Mouse (Mus musculus) liver, embryonic 13.5 days (tissue): ENCODE data around the gene Rnf144a. TPM values are rescaled to one million over a fixed set of nuclear protein-coding genes. Genes with fewer than 3 reads are reported as not detected.

ENCODE experiments used
- ATAC-seq: fragments of 200-750 bp; cut with Nextera tagmentation; 2 replicates; pipeline ENCODE4 v1.8.0; 2017; ENCODE audit warnings: low read depth, mild to moderate bottlenecking, moderate number of reproducible peaks, moderate library complexity
- DNase-seq: peaks from one replicate; pipeline ENCODE4 v3.0.0; 2022
- H3K27ac ChIP-seq: fragments of 300-500 bp; sonication (generic); 2 replicates; pipeline ENCODE4 v1.5.1; 2015; ENCODE audit warnings: moderate library complexity, mild to moderate bottlenecking, inconsistent platforms
- H3K27me3 ChIP-seq: fragments of 300-500 bp; sonication (generic); 2 replicates; pipeline ENCODE4 v1.6.1; 2015; ENCODE audit warnings: mild to moderate bottlenecking, inconsistent platforms
- H3K36me3 ChIP-seq: fragments of 300-500 bp; sonication (generic); 2 replicates; pipeline ENCODE4 v1.6.1; 2015; ENCODE audit warnings: mild to moderate bottlenecking, inconsistent platforms
- H3K4me1 ChIP-seq: fragments of 300-500 bp; sonication (generic); replicated peaks from 2 replicates; pipeline ENCODE4 v1.6.1; 2015; ENCODE audit warnings: inconsistent platforms
- H3K4me2 ChIP-seq: fragments of 300-500 bp; sonication (generic); 2 replicates; pipeline ENCODE4 v1.6.1; 2015; ENCODE audit warnings: inconsistent platforms, mild to moderate bottlenecking, moderate library complexity
- H3K4me3 ChIP-seq: fragments of 300-500 bp; sonication (generic); replicated peaks from 2 replicates; pipeline ENCODE4 v1.5.1; 2015; ENCODE audit warnings: mild to moderate bottlenecking, inconsistent platforms
- H3K9ac ChIP-seq: fragments of 300-500 bp; sonication (generic); 2 replicates; pipeline ENCODE4 v1.6.1; 2015; ENCODE audit warnings: mild to moderate bottlenecking, inconsistent platforms
- H3K9me3 ChIP-seq: fragments of 300-500 bp; sonication (generic); replicated peaks from 2 replicates; pipeline ENCODE4 v1.6.1; 2016; ENCODE audit warnings: inconsistent platforms
- WGBS: fragments of 180-500 bp; shearing (Covaris S2); methylation state at CpG from one replicate; pipeline ENCODE4 v1.1.7; 2015; ENCODE audit not compliant: insufficient replicate concordance; 5-methylcytosine and 5-hydroxymethylcytosine counted together
- polyA plus RNA-seq: library from polyadenylated mRNA; unstranded; fragments of >200 nt; fragmentation: Nextera tagmentation; extraction: Ambion mirVana; gene quantifications from 2 replicates; pipeline ENCODE4 v1.2.1, GENCODE M21; 2015

The Rnf144a gene
- polyA plus RNA-seq, 1 experiment from 2014 or later = 1.6 TPM

DNA sequence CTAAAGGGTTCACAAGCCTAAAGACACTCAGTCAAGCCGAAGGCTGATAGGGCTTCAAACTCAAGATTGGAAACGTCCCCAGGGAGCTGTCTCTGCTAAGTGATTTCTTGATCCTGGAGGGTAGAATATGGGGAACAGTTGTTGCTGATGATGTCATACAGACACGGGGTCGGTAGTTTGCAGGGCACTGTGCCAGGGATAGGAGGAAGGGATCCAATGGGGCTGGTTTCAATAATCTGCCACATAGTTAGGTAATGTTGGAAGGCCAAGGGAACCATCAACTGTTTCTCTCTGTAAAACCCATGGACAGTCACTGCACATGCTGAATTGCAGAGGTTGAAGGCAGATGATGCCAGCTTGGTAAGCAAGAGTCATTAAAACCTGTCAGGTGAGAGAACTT, 73.0 kb downstream of the Rnf144a start:
- Histone ChIP-seq H3K4me1 (no peaks in the 10 kb centered on the region), H3K9ac (no peak overlapping the region), H3K9me3 (no peaks in the 10 kb centered on the region), H3K27me3 (no peaks in the 10 kb centered on the region), H3K27ac (no peak overlapping the region), H3K4me2 (no peak overlapping the region), H3K4me3 (no peak overlapping the region), H3K36me3 (no peaks in the 10 kb centered on the region)
- ATAC-seq (no peak), DNase-seq (no peak)
- WGBS = 49% methylated on average over 4 of the region's 4 CpGs

DNA sequence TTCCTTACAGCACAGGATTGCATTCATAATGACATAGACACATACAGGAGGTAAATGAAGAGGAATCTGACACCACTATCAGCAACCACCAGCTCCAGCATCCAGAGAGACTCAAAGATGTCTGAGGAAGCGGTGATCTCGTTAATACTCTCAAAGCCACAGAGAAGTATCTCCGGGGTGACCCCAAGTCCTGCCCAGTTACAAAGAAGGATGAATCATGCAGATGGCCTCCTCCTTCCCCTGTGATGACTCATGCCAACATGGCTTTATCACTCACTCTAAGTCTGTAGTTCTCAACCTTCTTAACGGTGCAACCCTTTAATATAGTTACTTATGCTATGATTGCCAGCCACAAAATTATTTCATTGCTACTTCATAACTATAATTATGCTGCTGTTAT, 74.4 kb downstream of the Rnf144a start:
- H3K9me3 ChIP-seq = no peaks in the 10 kb centered on the region
- DNase-seq (no peak), ATAC-seq (no peak)
- no peak overlapping the region for H3K4me3 ChIP-seq
- no peaks in the 10 kb centered on the region for H3K4me1 ChIP-seq
- H3K9ac ChIP-seq = no peak overlapping the region
- no peak overlapping the region for H3K27ac ChIP-seq
- H3K4me2 ChIP-seq = no peak overlapping the region
- no peaks in the 10 kb centered on the region for H3K27me3 ChIP-seq
- WGBS = 57% methylated on average over 4 of the region's 4 CpGs
- H3K36me3 ChIP-seq = no peaks in the 10 kb centered on the region

DNA sequence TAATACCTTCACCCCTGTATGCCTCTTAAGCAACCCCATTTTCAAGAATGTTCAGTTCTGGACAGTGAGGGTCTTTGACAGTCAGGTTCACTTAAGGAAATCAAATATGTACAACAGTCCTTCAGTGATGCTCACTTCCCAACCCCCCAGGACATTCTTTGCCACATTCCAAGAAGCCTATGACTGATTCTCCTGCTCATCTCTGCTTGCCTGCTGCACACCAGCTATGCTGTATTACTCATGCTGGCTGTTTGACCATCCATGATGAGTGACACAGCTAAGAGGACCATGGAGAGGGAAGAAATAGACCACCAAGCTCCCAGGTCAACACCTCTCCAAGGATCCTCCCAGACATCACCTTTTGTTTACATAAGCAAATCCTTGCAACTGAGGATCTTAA, 75.2 kb downstream of the Rnf144a start:
- Histone ChIP-seq H3K4me1 (no peaks in the 10 kb centered on the region), H3K4me3 (no peak overlapping the region), H3K27ac (no peak overlapping the region), H3K9ac (no peak overlapping the region), H3K36me3 (no peaks in the 10 kb centered on the region), H3K27me3 (no peaks in the 10 kb centered on the region), H3K9me3 (no peaks in the 10 kb centered on the region), H3K4me2 (no peak overlapping the region)
- no peak for ATAC-seq
- no peak for DNase-seq

DNA sequence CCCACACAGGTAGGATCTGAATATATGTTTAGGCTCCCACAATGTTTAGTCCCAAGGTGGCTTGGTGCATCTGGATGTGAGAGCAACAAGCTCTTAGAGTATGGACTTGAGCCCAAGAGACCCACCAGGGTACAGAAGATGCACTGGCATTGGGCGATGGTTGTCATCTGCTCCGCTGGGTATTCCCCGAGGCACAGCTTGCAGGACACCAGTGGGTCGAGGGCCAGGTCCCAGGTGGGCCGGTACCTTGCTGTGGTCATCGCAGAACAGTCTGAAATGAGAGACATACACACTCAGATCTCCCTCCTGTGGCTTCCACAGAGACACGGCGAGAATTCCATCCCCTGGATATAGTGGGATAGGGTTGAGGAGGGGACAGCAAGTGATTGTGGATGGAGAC, 75.9 kb downstream of the Rnf144a start:
- Histone ChIP-seq H3K36me3 (no peaks in the 10 kb centered on the region), H3K4me3 (no peak overlapping the region), H3K4me1 (no peaks in the 10 kb centered on the region), H3K9ac (no peak overlapping the region), H3K27me3 (no peaks in the 10 kb centered on the region), H3K9me3 (no peaks in the 10 kb centered on the region), H3K4me2 (no peak overlapping the region), H3K27ac (no peak overlapping the region)
- DNase-seq = no peak
- WGBS = 69% methylated on average over 8 of the region's 8 CpGs
- ATAC-seq = no peak

DNA sequence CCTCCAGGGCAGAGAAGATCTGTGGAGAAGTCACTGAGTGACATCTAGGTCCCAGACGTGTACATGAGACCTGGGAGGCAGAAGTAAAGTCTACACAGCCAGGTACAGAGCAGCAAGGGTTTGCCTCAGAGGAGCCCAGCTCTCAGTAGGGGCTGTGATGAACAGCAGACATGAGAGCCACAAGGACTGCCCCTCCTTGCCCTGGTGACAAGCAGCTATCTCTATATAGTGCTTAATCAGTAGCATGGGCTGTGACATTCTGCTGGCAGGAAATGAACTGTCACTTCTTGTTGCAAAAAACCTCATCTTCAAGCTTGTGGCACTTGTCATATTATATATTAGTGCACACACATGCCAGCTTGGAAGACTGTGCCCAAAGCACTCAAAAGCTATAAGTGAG, 81.4 kb downstream of the Rnf144a start:
- Histone ChIP-seq H3K27ac (no peak overlapping the region), H3K36me3 (no peaks in the 10 kb centered on the region), H3K9ac (no peak overlapping the region), H3K4me1 (no peaks in the 10 kb centered on the region), H3K4me3 (no peak overlapping the region), H3K4me2 (no peak overlapping the region), H3K9me3 (no peaks in the 10 kb centered on the region), H3K27me3 (no peaks in the 10 kb centered on the region)
- DNase-seq (no peak), ATAC-seq (no peak)
- 28% methylated on average over 1 of the region's 1 CpGs for WGBS

DNA sequence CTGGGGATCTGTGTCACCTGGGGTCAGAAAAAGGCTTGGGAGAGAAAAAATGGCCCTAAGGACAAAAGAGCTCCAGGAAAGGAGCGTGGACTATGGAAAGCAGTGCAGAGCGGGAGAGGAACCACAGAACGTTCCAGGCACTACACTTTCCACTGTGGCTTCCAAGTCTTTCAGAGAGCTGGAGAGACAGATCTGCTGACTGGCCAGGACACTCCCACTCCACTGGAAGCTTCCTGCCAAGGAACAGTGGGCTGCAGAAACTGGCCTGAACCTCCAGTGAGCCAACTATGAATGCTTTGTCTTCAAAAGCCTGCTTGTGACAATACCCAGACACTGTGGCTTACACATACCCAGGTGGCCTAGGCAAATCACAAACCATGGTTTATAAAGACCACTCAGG, 84.0 kb downstream of the Rnf144a start:
- ATAC-seq (no peak), DNase-seq (no peak)
- Histone ChIP-seq H3K9me3 (no peaks in the 10 kb centered on the region), H3K36me3 (no peaks in the 10 kb centered on the region), H3K4me2 (no peak overlapping the region), H3K4me3 (no peak overlapping the region), H3K4me1 (no peaks in the 10 kb centered on the region), H3K9ac (no peak overlapping the region), H3K27ac (no peak overlapping the region), H3K27me3 (no peaks in the 10 kb centered on the region)
- WGBS = 70% methylated on average over 3 of the region's 3 CpGs

DNA sequence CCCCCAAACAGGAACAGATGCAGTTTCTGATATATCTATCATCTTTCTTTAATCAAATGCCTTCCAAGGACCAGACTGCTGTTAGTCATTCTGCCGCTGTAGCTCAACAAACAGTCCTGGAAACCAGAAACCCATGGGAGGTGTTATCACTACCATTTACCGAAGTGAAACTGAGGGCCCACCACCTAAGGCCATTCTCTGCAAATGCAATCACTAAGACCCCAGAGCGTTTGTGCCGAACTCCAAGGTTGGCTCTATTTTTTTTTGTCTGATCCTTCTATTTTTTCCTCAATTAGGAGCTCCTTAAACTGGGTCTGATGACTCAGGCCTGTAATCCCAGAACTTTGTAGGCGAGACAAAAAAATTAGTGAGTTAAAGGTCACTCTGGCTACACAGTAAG, 85.3 kb downstream of the Rnf144a start:
- 60% methylated on average over 5 of the region's 5 CpGs for WGBS
- Histone ChIP-seq H3K9me3 (no peaks in the 10 kb centered on the region), H3K4me3 (no peak overlapping the region), H3K27ac (no peak overlapping the region), H3K36me3 (no peaks in the 10 kb centered on the region), H3K4me1 (no peaks in the 10 kb centered on the region), H3K4me2 (no peak overlapping the region), H3K9ac (no peak overlapping the region), H3K27me3 (no peaks in the 10 kb centered on the region)
- ATAC-seq = no peak
- DNase-seq = no peak

DNA sequence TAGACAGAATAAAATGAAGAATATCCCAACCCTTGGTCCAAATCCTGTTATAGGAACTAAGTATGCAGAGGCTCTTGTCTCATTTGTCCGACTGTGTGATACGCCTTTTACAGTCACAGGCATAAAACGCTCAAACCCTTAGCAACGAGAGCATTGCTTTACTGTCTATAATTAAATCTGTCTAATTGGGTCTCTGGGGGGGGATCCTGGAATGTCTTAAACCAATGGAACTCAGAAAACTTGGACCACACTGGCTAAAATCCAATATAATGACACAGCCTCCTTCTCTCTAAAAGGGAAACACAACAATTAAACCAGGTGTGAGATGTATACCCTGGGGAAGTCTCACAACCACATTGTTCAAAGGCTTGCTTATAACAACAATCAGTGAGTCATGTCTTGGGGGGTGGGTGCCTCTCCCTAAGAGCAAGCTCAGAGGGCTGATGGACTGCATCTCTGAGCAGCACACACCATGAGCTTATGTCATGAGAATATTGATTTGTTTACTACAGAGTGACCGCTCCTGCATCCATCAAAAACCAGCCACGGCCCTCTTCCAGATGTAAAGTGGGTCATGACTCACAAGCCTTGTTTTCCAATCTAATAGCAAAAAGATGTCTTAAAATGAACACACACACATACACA, 85.9 kb downstream of the Rnf144a start:
- DNase-seq (no peak), ATAC-seq (no peak)
- no peak overlapping the region for H3K9ac ChIP-seq
- no peak overlapping the region for H3K27ac ChIP-seq
- no peaks in the 10 kb centered on the region for H3K27me3 ChIP-seq
- 75% methylated on average over 6 of the region's 6 CpGs for WGBS
- no peak overlapping the region for H3K4me2 ChIP-seq
- H3K36me3 ChIP-seq = no peaks in the 10 kb centered on the region
- no peak overlapping the region for H3K4me3 ChIP-seq
- H3K9me3 ChIP-seq = no peaks in the 10 kb centered on the region
- H3K4me1 ChIP-seq = no peaks in the 10 kb centered on the region

DNA sequence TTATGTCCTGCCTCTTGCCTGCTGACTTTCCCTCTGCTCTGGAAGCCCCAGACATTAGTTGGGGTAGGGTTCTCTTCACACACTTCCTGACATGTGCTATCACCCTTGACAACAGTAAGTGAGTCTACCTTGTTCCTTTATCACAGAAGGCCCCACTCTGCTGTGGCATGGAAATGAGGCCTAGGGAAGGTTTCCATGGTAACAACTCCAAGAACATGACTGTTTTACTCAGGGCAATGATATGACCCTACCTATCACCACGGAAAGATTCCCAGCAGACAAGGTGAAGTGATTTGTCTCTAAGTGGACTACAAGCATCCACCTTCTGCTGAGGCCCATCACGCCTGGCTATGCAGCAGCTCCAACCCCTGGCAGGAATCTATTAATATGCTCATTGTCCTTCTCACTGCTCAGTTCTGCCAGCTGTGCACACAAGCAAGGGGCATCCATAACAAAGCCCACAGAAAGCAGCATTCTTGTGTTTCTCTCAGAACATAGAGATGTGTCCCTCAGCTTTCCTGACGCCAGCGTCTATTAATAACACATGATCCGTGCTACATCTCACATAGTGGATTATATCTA, 91.2 kb downstream of the Rnf144a start:
- Histone ChIP-seq H3K4me3 (no peak overlapping the region), H3K4me2 (no peak overlapping the region), H3K36me3 (no peaks in the 10 kb centered on the region), H3K27ac (no peak overlapping the region), H3K27me3 (no peaks in the 10 kb centered on the region), H3K4me1 (no peaks in the 10 kb centered on the region), H3K9ac (no peak overlapping the region), H3K9me3 (no peaks in the 10 kb centered on the region)
- ATAC-seq (no peak), DNase-seq (no peak)
- 69% methylated on average over 5 of the region's 5 CpGs for WGBS

DNA sequence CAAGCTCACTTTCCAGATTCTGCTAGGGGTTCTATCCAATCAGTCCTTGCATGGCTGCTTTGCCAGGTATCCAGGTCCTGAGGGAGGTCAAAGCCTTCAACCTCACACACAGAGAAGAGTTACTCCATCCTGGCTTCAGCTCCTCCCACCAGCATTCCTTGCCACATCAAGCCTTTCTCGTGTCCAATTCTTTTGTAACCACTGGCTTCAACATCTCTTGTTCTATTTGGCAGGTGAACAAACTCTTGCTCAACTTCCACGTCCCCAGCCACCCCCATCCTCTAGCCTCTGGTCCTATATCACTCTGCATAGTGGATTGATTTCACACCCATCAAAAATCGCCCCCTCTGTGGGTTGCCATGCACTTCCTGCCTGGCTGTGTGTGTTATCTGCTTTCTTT, 98.8 kb downstream of the Rnf144a start:
- H3K27me3 ChIP-seq = no peaks in the 10 kb centered on the region
- no peak overlapping the region for H3K4me2 ChIP-seq
- no peaks in the 10 kb centered on the region for H3K4me1 ChIP-seq
- no peaks in the 10 kb centered on the region for H3K36me3 ChIP-seq
- DNase-seq = no peak
- H3K4me3 ChIP-seq = no peak overlapping the region
- 35% methylated on average over 3 of the region's 3 CpGs for WGBS
- no peak for ATAC-seq
- no peak overlapping the region for H3K9ac ChIP-seq
- H3K9me3 ChIP-seq = no peaks in the 10 kb centered on the region
- H3K27ac ChIP-seq = no peak overlapping the region

DNA sequence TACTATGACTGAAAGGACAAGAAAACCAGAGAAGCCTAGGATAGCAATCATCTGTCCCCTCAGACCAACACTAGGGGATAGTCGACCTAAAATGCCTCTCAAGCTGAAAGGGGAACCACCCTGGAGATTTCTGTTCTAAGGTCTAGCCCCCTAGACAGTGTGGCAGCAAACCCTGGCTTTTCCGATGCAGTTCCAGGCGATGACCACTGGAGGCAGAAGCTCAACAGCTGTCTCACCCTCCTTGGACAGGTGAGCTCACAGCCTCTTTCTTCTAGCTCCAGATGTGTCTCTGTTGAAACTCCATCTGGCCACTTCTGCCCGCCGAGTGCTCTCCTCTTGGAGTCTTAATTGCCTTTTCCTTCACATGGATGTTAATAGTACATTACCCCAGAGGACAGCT, 100.1 kb downstream of the Rnf144a start:
- no peak for DNase-seq
- no peaks in the 10 kb centered on the region for H3K4me1 ChIP-seq
- no peak for ATAC-seq
- no peak overlapping the region for H3K4me2 ChIP-seq
- WGBS = 29% methylated on average over 5 of the region's 5 CpGs
- no peak overlapping the region for H3K27ac ChIP-seq
- H3K36me3 ChIP-seq = no peaks in the 10 kb centered on the region
- no peak overlapping the region for H3K4me3 ChIP-seq
- H3K27me3 ChIP-seq = no peaks in the 10 kb centered on the region
- no peaks in the 10 kb centered on the region for H3K9me3 ChIP-seq
- no peak overlapping the region for H3K9ac ChIP-seq

DNA sequence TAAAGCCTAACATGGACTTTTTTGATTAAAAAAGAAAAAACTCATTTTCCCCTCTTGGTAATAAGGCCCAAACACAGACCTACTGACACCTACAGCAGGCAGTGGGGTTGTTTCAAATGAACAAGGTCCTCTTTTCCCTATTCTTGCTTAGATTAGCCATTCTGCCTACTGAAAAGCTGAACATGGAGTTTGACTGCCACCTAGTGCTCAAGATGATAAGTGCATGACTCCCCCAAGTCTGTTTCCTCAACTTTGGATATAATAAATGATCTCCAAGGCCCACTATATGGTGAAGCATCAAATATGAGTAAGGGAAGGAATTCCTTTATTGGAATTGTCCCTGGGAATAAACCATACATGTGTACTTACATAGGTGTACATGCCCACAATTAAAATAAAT, 103.5 kb downstream of the Rnf144a start:
- no peak overlapping the region for H3K4me2 ChIP-seq
- H3K9ac ChIP-seq = no peak overlapping the region
- DNase-seq (no peak), ATAC-seq (no peak)
- no peaks in the 10 kb centered on the region for H3K9me3 ChIP-seq
- no peaks in the 10 kb centered on the region for H3K27me3 ChIP-seq
- no peaks in the 10 kb centered on the region for H3K4me1 ChIP-seq
- no peaks in the 10 kb centered on the region for H3K36me3 ChIP-seq
- H3K4me3 ChIP-seq = no peak overlapping the region
- no peak overlapping the region for H3K27ac ChIP-seq
